Mouse (Mus musculus): Measurements from ENCODE around the gene Tmem273. TPM values are rescaled to one million over a fixed set of nuclear protein-coding genes. Genes with fewer than 3 reads are reported as not detected.
A peak's percentile ranks its signal among the peaks of the same experiment; 100 is the strongest.

The Tmem273 gene
- total RNA-seq, 2 experiments from 2014 or later: 0.33 to 0.64 TPM

GRCm38 (mm10) chr14:32801662-32802024 lies 15.9 kb downstream of the Tmem273 start:
- no peak for DNase-seq (ENCODE audit: extremely low spot score in 1 of 2, low spot score in 1 of 2)

GRCm38 (mm10) chr14:32810111-32810510 lies 24.3 kb downstream of the Tmem273 start:
- DNase-seq (ENCODE audit: extremely low spot score in 1 of 2, low spot score in 1 of 2): no peak

- no peak for DNase-seq (ENCODE audit: extremely low spot score in 1 of 2, low spot score in 1 of 2)
Observed at GRCm38 (mm10) chr14:32812429-32812828, 26.7 kb downstream of the Tmem273 start.

- DNase-seq (ENCODE audit: extremely low spot score in 1 of 2, low spot score in 1 of 2): no peak
Observed at GRCm38 (mm10) chr14:32814961-32815360, 29.2 kb downstream of the Tmem273 start.

- no peak for DNase-seq (ENCODE audit: extremely low spot score in 1 of 2, low spot score in 1 of 2)
Observed at GRCm38 (mm10) chr14:32816533-32816932, 30.8 kb downstream of the Tmem273 start.

GRCm38 (mm10) chr14:32817258-32817657 lies 31.5 kb downstream of the Tmem273 start:
- DNase-seq (ENCODE audit: extremely low spot score in 1 of 2, low spot score in 1 of 2): no peak

GRCm38 (mm10) chr14:32819297-32819696 lies 33.5 kb downstream of the Tmem273 start:
- DNase-seq (ENCODE audit: extremely low spot score in 1 of 2, low spot score in 1 of 2): no peak

- DNase-seq (ENCODE audit: extremely low spot score in 1 of 2, low spot score in 1 of 2): no peak
Observed at GRCm38 (mm10) chr14:32822812-32823211, 37.0 kb downstream of the Tmem273 start.

- no peak for DNase-seq (ENCODE audit: extremely low spot score in 1 of 2, low spot score in 1 of 2)
Observed at GRCm38 (mm10) chr14:32823861-32824260, 38.1 kb downstream of the Tmem273 start.

GRCm38 (mm10) chr14:32824267-32825150 lies 38.7 kb downstream of the Tmem273 start:
- DNase-seq (ENCODE audit: extremely low spot score in 1 of 2, low spot score in 1 of 2): no peak

GRCm38 (mm10) chr14:32825426-32826032 lies 39.8 kb downstream of the Tmem273 start:
- no peak for DNase-seq (ENCODE audit: extremely low spot score in 1 of 2, low spot score in 1 of 2)

- DNase-seq (ENCODE audit: extremely low spot score in 1 of 2, low spot score in 1 of 2): no peak
Observed at GRCm38 (mm10) chr14:32827165-32827564, 41.4 kb downstream of the Tmem273 start.

GRCm38 (mm10) chr14:32827994-32828650 lies 42.4 kb downstream of the Tmem273 start:
- DNase-seq (ENCODE audit: extremely low spot score in 1 of 2, low spot score in 1 of 2): no peak

- no peak for DNase-seq (ENCODE audit: extremely low spot score in 1 of 2, low spot score in 1 of 2)
Observed at GRCm38 (mm10) chr14:32833847-32834246, 48.1 kb downstream of the Tmem273 start, which contains the start of gene Fam170b. Gene Fam170b, plus strand, starts transcription at chr14:32833962.

- no peak for DNase-seq (ENCODE audit: extremely low spot score in 1 of 2, low spot score in 1 of 2)
Observed at GRCm38 (mm10) chr14:32835181-32835580, 49.4 kb downstream of the Tmem273 start.

- DNase-seq (ENCODE audit: extremely low spot score in 1 of 2, low spot score in 1 of 2): no peak
Observed at GRCm38 (mm10) chr14:32835596-32835995, 49.8 kb downstream of the Tmem273 start.

- DNase-seq (ENCODE audit: extremely low spot score in 1 of 2, low spot score in 1 of 2): no peak
Observed at GRCm38 (mm10) chr14:32836191-32836590, 50.4 kb downstream of the Tmem273 start.

- no peak for DNase-seq (ENCODE audit: extremely low spot score in 1 of 2, low spot score in 1 of 2)
Observed at GRCm38 (mm10) chr14:32842052-32842451, 56.3 kb downstream of the Tmem273 start.

- no peak for DNase-seq (ENCODE audit: extremely low spot score in 1 of 2, low spot score in 1 of 2)
Observed at GRCm38 (mm10) chr14:32854059-32854458, 68.3 kb downstream of the Tmem273 start.

- DNase-seq (ENCODE audit: extremely low spot score in 1 of 2, low spot score in 1 of 2): no peak
Observed at GRCm38 (mm10) chr14:32856246-32856645, 70.5 kb downstream of the Tmem273 start.

- DNase-seq (ENCODE audit: extremely low spot score in 1 of 2, low spot score in 1 of 2): peak; percentile 29 to 36
Observed at GRCm38 (mm10) chr14:32856681-32857328, 71.0 kb downstream of the Tmem273 start, which contains the start of gene Vstm4. Gene Vstm4, plus strand, starts transcription at chr14:32856756.

Data from layer of hippocampus, postnatal 25 days (tissue).